Mouse (Mus musculus) intestine, embryonic 16.5 days (tissue): ENCODE measurements around the gene Tmem81. TPM values are rescaled to one million over a fixed set of nuclear protein-coding genes. Genes with fewer than 3 reads are reported as not detected.
A peak's percentile ranks its signal among the peaks of the same experiment; 100 is the strongest.

ENCODE experiments used
- ATAC-seq: fragments of 200-750 bp; cut with Nextera tagmentation; 2 replicates; pipeline ENCODE4 v1.8.0; 2017; ENCODE audit warnings: moderate TSS enrichment, moderate library complexity
- H3K27ac ChIP-seq: fragments of 300-500 bp; sonication (generic); 2 replicates; pipeline ENCODE4 v1.5.1; 2014; ENCODE audit warnings: mild to moderate bottlenecking, low read length
- H3K27me3 ChIP-seq: fragments of 300-500 bp; sonication (generic); replicated peaks from 2 replicates; pipeline ENCODE4 v1.6.1; 2014; ENCODE audit warnings: low read length, control low read depth, mixed read lengths; ENCODE audit not compliant: control insufficient read depth, insufficient read depth
- H3K36me3 ChIP-seq: fragments of 300-500 bp; sonication (generic); 2 replicates; pipeline ENCODE4 v1.6.1; 2014; ENCODE audit warnings: low read length, control low read depth; ENCODE audit not compliant: control insufficient read depth, insufficient read depth
- H3K4me1 ChIP-seq: fragments of 300-500 bp; sonication (generic); 2 replicates; pipeline ENCODE4 v1.6.1; 2014; ENCODE audit warnings: low read length, control low read depth, mixed read lengths; ENCODE audit not compliant: control insufficient read depth, insufficient read depth
- H3K4me2 ChIP-seq: fragments of 300-500 bp; sonication (generic); 2 replicates; pipeline ENCODE4 v1.6.1; 2014; ENCODE audit warnings: low read depth, low read length, control low read depth
- H3K4me3 ChIP-seq: fragments of 300-500 bp; sonication (generic); 2 replicates; pipeline ENCODE4 v1.5.1; 2014; ENCODE audit warnings: mild to moderate bottlenecking, low read length
- H3K9ac ChIP-seq: fragments of 300-500 bp; sonication (generic); 2 replicates; pipeline ENCODE4 v1.6.1; 2014; ENCODE audit warnings: low read depth, low read length
- H3K9me3 ChIP-seq: fragments of 300-500 bp; sonication (generic); 2 replicates; pipeline ENCODE4 v1.6.1; 2016; ENCODE audit warnings: low read length, control low read depth; ENCODE audit not compliant: control insufficient read depth
- WGBS: fragments of 180-500 bp; shearing (Covaris S2); extraction: QIAGEN DNeasy Blood & Tissue Kit; methylation state at CpG from one replicate; pipeline ENCODE4 v1.1.7; 2014; 5-methylcytosine and 5-hydroxymethylcytosine counted together
- polyA plus RNA-seq: library from polyadenylated mRNA; unstranded; fragments of >200 nt; fragmentation: Nextera tagmentation; extraction: Ambion mirVana; gene quantifications from 2 replicates; pipeline ENCODE4 v1.2.1, GENCODE M21; 2015

Gene Tmem81
- polyA plus RNA-seq, 1 experiment from 2014 or later = 1.4 TPM

- WGBS = under 1% methylated on average over 43 of the region's 43 CpGs
- peak within 1 kb of the TSS; percentile 81 for H3K4me3 ChIP-seq
These were observed 28.9 kb upstream of the Tmem81 start, which contains the start of gene Rbbp5 for GRCm38 (mm10) chr1:132476928-132477691. Rbbp5 (plus strand) TSS chr1:132477365.

GRCm38 (mm10) chr1:132479438-132479837 is 26.6 kb upstream of the Tmem81 start:
- Histone ChIP-seq H3K9ac (no peak overlapping the region), H3K9me3 (no peaks in the 10 kb centered on the region), H3K4me2 (no peak overlapping the region), H3K4me3 (no peak overlapping the region), H3K27ac (no peak overlapping the region), H3K36me3 (no peaks in the 10 kb centered on the region), H3K4me1 (peaks cover 9% of the 10 kb centered on the region; the same call in 1 of the 2 replicates), H3K27me3 (no peaks in the 10 kb centered on the region)
- WGBS = 80% methylated on average over 1 of the region's 1 CpGs
- ATAC-seq = no peak

More at GRCm38 (mm10) chr1:132476928-132477691, 28.9 kb upstream of the Tmem81 start, which contains the start of gene Rbbp5:
- H3K27ac ChIP-seq = peak within 1 kb of the TSS; percentile 65
- no peaks in the 10 kb centered on the region for H3K27me3 ChIP-seq
- H3K36me3 ChIP-seq = no peaks in the 10 kb centered on the region
- peak within 1 kb of the TSS; percentile 92 for H3K9ac ChIP-seq
- ATAC-seq = peak; percentile 91
- H3K4me1 ChIP-seq = peaks cover 9% of the 10 kb centered on the region; the same call in 1 of the 2 replicates
- H3K4me2 ChIP-seq = peak within 1 kb of the TSS; percentile 83
- H3K9me3 ChIP-seq = no peaks in the 10 kb centered on the region

GRCm38 (mm10) chr1:132481619-132482018 is 24.4 kb upstream of the Tmem81 start:
- no peak for ATAC-seq
- no peak overlapping the region for H3K4me2 ChIP-seq
- H3K4me1 ChIP-seq = peaks cover 9% of the 10 kb centered on the region; the same call in 1 of the 2 replicates
- no peaks in the 10 kb centered on the region for H3K36me3 ChIP-seq
- no peaks in the 10 kb centered on the region for H3K27me3 ChIP-seq
- no peak overlapping the region for H3K27ac ChIP-seq
- no peaks in the 10 kb centered on the region for H3K9me3 ChIP-seq
- H3K4me3 ChIP-seq = no peak overlapping the region
- H3K9ac ChIP-seq = no peak overlapping the region
- 92% methylated on average over 2 of the region's 2 CpGs for WGBS

GRCm38 (mm10) chr1:132483234-132483633 is 22.8 kb upstream of the Tmem81 start:
- Histone ChIP-seq H3K4me3 (no peak overlapping the region), H3K4me1 (peaks cover 6% of the 10 kb centered on the region; the same call in 1 of the 2 replicates), H3K4me2 (no peak overlapping the region), H3K36me3 (no peaks in the 10 kb centered on the region), H3K27ac (no peak overlapping the region), H3K9me3 (no peaks in the 10 kb centered on the region), H3K9ac (no peak overlapping the region), H3K27me3 (no peaks in the 10 kb centered on the region)
- no peak for ATAC-seq
- 90% methylated on average over 3 of the region's 3 CpGs for WGBS

- Histone ChIP-seq H3K9ac (no peak overlapping the region), H3K4me3 (no peak overlapping the region), H3K27ac (no peak overlapping the region), H3K4me1 (0 out of 2 replicates have a peak, but pooled peaks cover 3% of the 10 kb centered on the region), H3K36me3 (no peaks in the 10 kb centered on the region), H3K9me3 (no peaks in the 10 kb centered on the region), H3K27me3 (no peaks in the 10 kb centered on the region), H3K4me2 (no peak overlapping the region)
- WGBS = 79% methylated on average over 6 of the region's 6 CpGs
- no peak for ATAC-seq
These were observed 22.3 kb upstream of the Tmem81 start for GRCm38 (mm10) chr1:132483759-132484158.

GRCm38 (mm10) chr1:132500535-132500934 is 5.5 kb upstream of the Tmem81 start:
- H3K27me3 ChIP-seq = no peaks in the 10 kb centered on the region
- no peaks in the 10 kb centered on the region for H3K4me1 ChIP-seq
- H3K9ac ChIP-seq = no peak overlapping the region
- no peak overlapping the region for H3K27ac ChIP-seq
- no peak overlapping the region for H3K4me3 ChIP-seq
- 92% methylated on average over 2 of the region's 2 CpGs for WGBS
- no peaks in the 10 kb centered on the region for H3K9me3 ChIP-seq
- peaks cover 15% of the 10 kb centered on the region for H3K36me3 ChIP-seq
- no peak overlapping the region for H3K4me2 ChIP-seq
- no peak for ATAC-seq

- ATAC-seq = no peak
- no peak overlapping the region for H3K4me2 ChIP-seq
- no peak overlapping the region for H3K4me3 ChIP-seq
- H3K4me1 ChIP-seq = no peaks in the 10 kb centered on the region
- no peaks in the 10 kb centered on the region for H3K27me3 ChIP-seq
- H3K27ac ChIP-seq = no peak overlapping the region
- H3K9ac ChIP-seq = no peak overlapping the region
- no peaks in the 10 kb centered on the region for H3K9me3 ChIP-seq
- 89% methylated on average over 5 of the region's 5 CpGs for WGBS
- H3K36me3 ChIP-seq = peaks cover 3% of the 10 kb centered on the region; the same call in 1 of the 2 replicates
These were observed 875 bp upstream of the Tmem81 start for GRCm38 (mm10) chr1:132505155-132505554.

- Histone ChIP-seq H3K9me3 (no peaks in the 10 kb centered on the region), H3K36me3 (no peaks in the 10 kb centered on the region; the same call in 1 of the 2 replicates)
These were observed 626 bp downstream of the Tmem81 start for GRCm38 (mm10) chr1:132506656-132507055.

GRCm38 (mm10) chr1:132509771-132510170 is 3.7 kb downstream of the Tmem81 start:
- no peaks in the 10 kb centered on the region for H3K27me3 ChIP-seq
- H3K27ac ChIP-seq = no peak overlapping the region
- no peaks in the 10 kb centered on the region for H3K4me1 ChIP-seq
- H3K9me3 ChIP-seq = no peaks in the 10 kb centered on the region
- no peak overlapping the region for H3K4me2 ChIP-seq
- 83% methylated on average over 5 of the region's 5 CpGs for WGBS
- H3K4me3 ChIP-seq = no peak overlapping the region
- ATAC-seq = no peak
- no peak overlapping the region for H3K9ac ChIP-seq
- H3K36me3 ChIP-seq = no peaks in the 10 kb centered on the region; the same call in 1 of the 2 replicates

More at GRCm38 (mm10) chr1:132506656-132507055, 626 bp downstream of the Tmem81 start:
- Histone ChIP-seq H3K4me2 (no peak overlapping the region), H3K27ac (no peak overlapping the region), H3K9ac (no peak overlapping the region), H3K4me1 (no peaks in the 10 kb centered on the region), H3K4me3 (no peak overlapping the region), H3K27me3 (no peaks in the 10 kb centered on the region)
- WGBS = 92% methylated on average over 7 of the region's 7 CpGs
- ATAC-seq = no peak
